10 mouse cellular contexts compared by ENCODE assay signal in genomic region chr4:119188060-119188785, GRCm38 (mm10). TPM values are rescaled to one million over a fixed set of nuclear protein-coding genes. Genes with fewer than 3 reads are reported as not detected.
DNase-seq lines count a peak whose midpoint lies in the region; ATAC-seq and TF ChIP-seq lines count a peak whose summit lies in the region.
"Had no signal": no experiment of that assay in that cellular context is flagged by ENCODE, and none has a peak within 500 bp of the region (broad histone marks: within the 10 kb centered on the region; RNA-seq: fewer than 3 reads in every experiment).

No protein-coding gene starts in this region.

- TF ChIP-seq POLR2A in bone marrow, adult 2 months (IDR thresholded peaks at IDR 0.05; ENCODE audit: borderline replicate concordance, control insufficient read depth, low read depth, low read length): no peak

- H3K27me3 ChIP-seq in kidney, postnatal 0 days (ENCODE audit: insufficient read depth, low read length): no peaks in the 10 kb centered on the region

- TF ChIP-seq CTCF in kidney, postnatal 0 days (IDR thresholded peaks at IDR 0.05; ENCODE audit: low read depth): peak; percentile 55
- TF ChIP-seq CTCF in bone marrow, adult 2 months (IDR thresholded peaks at IDR 0.05; ENCODE audit: control insufficient read depth, insufficient read depth, low read length): peak; percentile 64

- no peak overlapping the region for H3K27ac ChIP-seq in kidney, postnatal 0 days
- peak overlapping the region; percentile 32 for H3K27ac ChIP-seq in bone marrow, adult 2 months (ENCODE audit: control insufficient read depth, insufficient read depth, low read depth, low read length, poor library complexity)
- H3K27ac ChIP-seq: macrophage had no signal

- no peak for ATAC-seq in kidney, postnatal 0 days (replicated peaks; ENCODE audit: low FRiP score, low read depth)
- ATAC-seq in granulocyte monocyte progenitor cell, adult 5-6 weeks (replicated peaks; ENCODE audit: poor library complexity, severe bottlenecking): peak; percentile 85
- peak; percentile 63 for ATAC-seq in megakaryocyte-erythroid progenitor cell, adult 5-6 weeks (replicated peaks; ENCODE audit: low FRiP score, low TSS enrichment, poor library complexity, severe bottlenecking)

- H3K4me1 ChIP-seq in kidney, postnatal 0 days (replicated peaks; ENCODE audit: insufficient read depth, low read length): no peaks in the 10 kb centered on the region
- H3K4me1 ChIP-seq in bone marrow, adult 2 months (ENCODE audit: control insufficient read depth, insufficient read depth, low read length): no peaks in the 10 kb centered on the region; the same call in 1 of the 2 replicates

- H3K9me3 ChIP-seq in kidney, postnatal 0 days (replicated peaks; ENCODE audit: low read length): no peaks in the 10 kb centered on the region

- 45% methylated on average over 11 of the region's 11 CpGs for WGBS in kidney, postnatal 0 days
- 19% methylated on average over 11 of the region's 11 CpGs for WGBS in bone marrow, adult 2 months

- H3K36me3 ChIP-seq in kidney, postnatal 0 days (ENCODE audit: insufficient read depth, low read length): no peaks in the 10 kb centered on the region

- DNase-seq in kidney, postnatal 0 days (ENCODE audit: low spot score): no peak
- no peak for DNase-seq in kidney, adult 11 months
- no peak for DNase-seq in thymus, postnatal 14 days
- no peak for DNase-seq in Muller cell, postnatal 12 days (ENCODE audit: inconsistent ontology term)
- DNase-seq in adrenal gland, postnatal 25 days: no peak
- DNase-seq: gastrocnemius, postnatal 14 days had no signal

- no peak overlapping the region for H3K4me3 ChIP-seq in kidney, postnatal 0 days (replicated peaks; ENCODE audit: low read depth, low read length)
- H3K4me3 ChIP-seq in bone marrow, adult 2 months (replicated peaks; ENCODE audit: control insufficient read depth, low read depth, low read length): peak overlapping the region; percentile 75

- no peak overlapping the region for H3K9ac ChIP-seq in kidney, postnatal 0 days (ENCODE audit: low read depth, low read length)

- H3K4me2 ChIP-seq in kidney, postnatal 0 days (ENCODE audit: low read length): no peak overlapping the region

RNA-seq across cellular contexts. Expression of gene Ermap, which starts 1.6 kb away (rescaled TPM):
- polyA plus RNA-seq in kidney, postnatal 0 days (2015; fragmentation: Nextera tagmentation; extraction: Ambion mirVana): 0.29 and 0.31 TPM in 2 replicates
- 173 and 189 TPM in 2 replicates for polyA plus RNA-seq in bone marrow, adult 2 months (2011; ENCODE audit: insufficient read depth, insufficient read length, low replicate concordance, missing spikeins)
- 0.36 and 0.52 TPM in 2 replicates for total RNA-seq in granulocyte monocyte progenitor cell, adult 5-6 weeks (2014; fragmentation: Nextera tagmentation)
- total RNA-seq in granulocyte monocyte progenitor cell, adult 5-6 weeks (2017): 0.26 and 2.4 TPM in 2 replicates
- 505 and 531 TPM in 2 replicates for total RNA-seq in megakaryocyte-erythroid progenitor cell, adult 5-6 weeks (2014; fragmentation: Nextera tagmentation)
- total RNA-seq in megakaryocyte-erythroid progenitor cell, adult 5-6 weeks (2017): 220 and 292 TPM in 2 replicates
- 0.30 TPM in 1 of 2 replicates, not detected in the other for total RNA-seq in adrenal gland, postnatal 25 days (2021)
- polyA plus RNA-seq: macrophage had no signal

RNA-seq across cellular contexts. Expression of gene Svbp, which starts 6.9 kb away (rescaled TPM):
- 138 and 150 TPM in 2 replicates for polyA plus RNA-seq in kidney, postnatal 0 days (2015; fragmentation: Nextera tagmentation; extraction: Ambion mirVana)
- polyA plus RNA-seq in bone marrow, adult 2 months (2011; ENCODE audit: insufficient read depth, insufficient read length, low replicate concordance, missing spikeins): 46.6 and 64.0 TPM in 2 replicates
- 15.7 and 54.8 TPM in 2 replicates for total RNA-seq in granulocyte monocyte progenitor cell, adult 5-6 weeks (2014; fragmentation: Nextera tagmentation)
- total RNA-seq in granulocyte monocyte progenitor cell, adult 5-6 weeks (2017): 23.4 and 125 TPM in 2 replicates
- 107 and 124 TPM in 2 replicates for total RNA-seq in megakaryocyte-erythroid progenitor cell, adult 5-6 weeks (2014; fragmentation: Nextera tagmentation)
- total RNA-seq in megakaryocyte-erythroid progenitor cell, adult 5-6 weeks (2017): 47.7 and 52.9 TPM in 2 replicates
- total RNA-seq in adrenal gland, postnatal 25 days (2021): 17.7 and 20.2 TPM in 2 replicates

RNA-seq across cellular contexts. Expression of gene Zfp691, which starts 14.2 kb away (rescaled TPM):
- polyA plus RNA-seq in kidney, postnatal 0 days (2015; fragmentation: Nextera tagmentation; extraction: Ambion mirVana): 6.1 and 8.3 TPM in 2 replicates
- polyA plus RNA-seq in bone marrow, adult 2 months (2011; ENCODE audit: insufficient read depth, insufficient read length, low replicate concordance, missing spikeins): 5.8 TPM in 2 replicates
- 1.3 and 2.4 TPM in 2 replicates for total RNA-seq in granulocyte monocyte progenitor cell, adult 5-6 weeks (2014; fragmentation: Nextera tagmentation)
- total RNA-seq in granulocyte monocyte progenitor cell, adult 5-6 weeks (2017): 2.4 and 4.5 TPM in 2 replicates
- 44.4 and 47.3 TPM in 2 replicates for total RNA-seq in megakaryocyte-erythroid progenitor cell, adult 5-6 weeks (2014; fragmentation: Nextera tagmentation)
- total RNA-seq in megakaryocyte-erythroid progenitor cell, adult 5-6 weeks (2017): 6.5 and 8.1 TPM in 2 replicates
- 15.3 and 16.6 TPM in 2 replicates for total RNA-seq in adrenal gland, postnatal 25 days (2021)

RNA-seq across cellular contexts. Expression of gene Tmem269, which starts 29.8 kb away (rescaled TPM):
- polyA plus RNA-seq in kidney, postnatal 0 days (2015; fragmentation: Nextera tagmentation; extraction: Ambion mirVana): 0.14 TPM in 1 of 2 replicates, not detected in the other
- polyA plus RNA-seq in bone marrow, adult 2 months (2011; ENCODE audit: insufficient read depth, insufficient read length, low replicate concordance, missing spikeins): not detected in 2 replicates
- total RNA-seq in granulocyte monocyte progenitor cell, adult 5-6 weeks (2014; fragmentation: Nextera tagmentation): not detected in 2 replicates
- not detected in 2 replicates for total RNA-seq in granulocyte monocyte progenitor cell, adult 5-6 weeks (2017)
- total RNA-seq in megakaryocyte-erythroid progenitor cell, adult 5-6 weeks (2014; fragmentation: Nextera tagmentation): not detected in 2 replicates
- total RNA-seq in megakaryocyte-erythroid progenitor cell, adult 5-6 weeks (2017): not detected in 2 replicates
- not detected in 2 replicates for total RNA-seq in adrenal gland, postnatal 25 days (2021)
- total RNA-seq: gastrocnemius, postnatal 14 days had no signal
- polyA plus RNA-seq: macrophage had no signal

RNA-seq across cellular contexts. Expression of gene AU022252, which starts 44.3 kb away (rescaled TPM):
- 28.1 and 31.1 TPM in 2 replicates for polyA plus RNA-seq in kidney, postnatal 0 days (2015; fragmentation: Nextera tagmentation; extraction: Ambion mirVana)
- polyA plus RNA-seq in bone marrow, adult 2 months (2011; ENCODE audit: insufficient read depth, insufficient read length, low replicate concordance, missing spikeins): 2.4 and 5.0 TPM in 2 replicates
- 5.3 and 11.2 TPM in 2 replicates for total RNA-seq in granulocyte monocyte progenitor cell, adult 5-6 weeks (2014; fragmentation: Nextera tagmentation)
- total RNA-seq in granulocyte monocyte progenitor cell, adult 5-6 weeks (2017): 9.3 and 23.6 TPM in 2 replicates
- total RNA-seq in megakaryocyte-erythroid progenitor cell, adult 5-6 weeks (2014; fragmentation: Nextera tagmentation): 9.7 and 17.1 TPM in 2 replicates
- total RNA-seq in megakaryocyte-erythroid progenitor cell, adult 5-6 weeks (2017): 6.2 and 18.2 TPM in 2 replicates
- 27.9 and 28.1 TPM in 2 replicates for total RNA-seq in adrenal gland, postnatal 25 days (2021)

Comparison
In these comparisons a context has a peak if more than half of its experiments do, and no peak if none do; other contexts are left out.
1. RNA of gene Ermap, which starts 1.6 kb away (total RNA-seq): 220 to 531 TPM in megakaryocyte-erythroid progenitor cell, adult 5-6 weeks; 0.26 to 2.4 TPM in granulocyte monocyte progenitor cell, adult 5-6 weeks and 0.30 TPM in adrenal gland, postnatal 25 days; every median in the first group is over 10 times any median in the second.